Mouse (Mus musculus): ENCODE data around the gene Lrrc8d.

Lrrc8d gene

DNA sequence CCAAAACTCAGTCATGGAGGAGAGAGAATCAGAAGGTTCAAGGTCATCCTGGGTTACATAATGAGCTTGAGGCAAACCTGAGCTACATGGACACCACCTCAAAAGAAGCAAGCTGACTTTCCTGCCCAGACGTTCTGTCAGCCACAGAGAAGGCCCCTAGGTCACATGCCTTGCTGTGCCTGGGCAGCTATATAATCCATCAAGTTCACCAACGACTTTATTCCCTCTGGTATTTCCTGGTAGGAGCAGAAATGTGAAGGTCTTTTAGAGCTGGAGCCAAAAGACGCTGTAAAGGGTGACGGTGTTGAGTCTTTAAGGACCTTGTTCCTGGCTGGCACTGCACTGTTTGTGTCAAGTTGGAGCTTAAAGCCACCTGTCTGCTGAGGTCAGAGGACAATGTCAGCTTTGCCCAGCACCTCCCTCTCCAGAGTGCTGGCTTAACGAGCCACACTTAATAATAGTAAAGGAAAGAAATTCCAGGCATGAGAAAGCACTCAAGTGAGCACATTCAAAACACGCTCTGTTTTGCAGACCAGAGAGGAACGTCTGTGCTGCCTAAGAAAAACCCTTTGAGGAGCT, 129.3 kb downstream of the Lrrc8d start:
- no peak for TF ChIP-seq GATA4 (IDR thresholded peaks at IDR 0.05; ENCODE audit: insufficient replicate concordance, low read length)

DNA sequence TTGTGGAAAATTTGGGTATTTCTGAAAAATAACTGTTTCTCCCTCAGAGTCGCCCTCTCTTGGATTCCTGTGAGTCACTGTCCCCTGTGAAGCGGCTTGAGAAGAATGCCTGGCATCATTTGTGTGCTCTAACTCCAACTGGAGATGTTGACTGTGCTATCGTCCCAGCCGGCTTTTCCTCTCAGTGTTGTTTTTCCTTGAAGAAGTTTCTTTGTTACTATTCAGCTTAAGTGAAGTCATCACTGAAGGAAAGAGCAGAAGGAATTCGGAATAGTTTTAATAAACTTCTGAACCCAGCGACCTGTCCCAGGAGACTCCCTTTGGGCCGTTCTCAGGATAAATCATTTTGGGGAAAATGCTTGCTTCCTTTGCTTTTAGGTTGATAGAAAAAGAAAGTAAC, 132.4 kb downstream of the Lrrc8d start:
- no peak for TF ChIP-seq GATA4 (IDR thresholded peaks at IDR 0.05; ENCODE audit: insufficient replicate concordance, low read length)

DNA sequence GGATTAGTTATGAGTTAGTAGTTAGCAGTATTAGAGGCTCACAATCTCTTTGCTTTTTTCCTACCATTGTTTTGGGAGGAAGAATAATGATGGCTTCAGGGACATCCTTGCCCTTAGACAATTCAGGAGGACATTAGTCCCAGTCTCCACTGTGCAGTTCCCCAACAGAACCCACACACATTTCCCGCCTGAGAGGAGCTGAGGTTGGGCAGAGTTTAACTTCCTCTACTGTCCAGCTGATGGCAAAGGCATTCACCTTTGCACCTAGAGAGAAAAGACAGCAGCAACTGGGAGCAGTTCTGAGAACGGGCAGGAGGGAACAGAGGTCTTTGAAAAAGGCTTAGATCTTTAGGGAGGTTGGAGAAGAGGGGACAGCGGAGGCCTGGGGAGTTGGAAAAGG, 134.2 kb downstream of the Lrrc8d start:
- no peak for TF ChIP-seq GATA4 (IDR thresholded peaks at IDR 0.05; ENCODE audit: insufficient replicate concordance, low read length)

GRCm38 (mm10) chr5:105836006-105836405, 136.2 kb downstream of the Lrrc8d start:
- TF ChIP-seq GATA4 (IDR thresholded peaks at IDR 0.05; ENCODE audit: insufficient replicate concordance, low read length) = peak; percentile 81; the same call in 1 of the 2 replicates

DNA sequence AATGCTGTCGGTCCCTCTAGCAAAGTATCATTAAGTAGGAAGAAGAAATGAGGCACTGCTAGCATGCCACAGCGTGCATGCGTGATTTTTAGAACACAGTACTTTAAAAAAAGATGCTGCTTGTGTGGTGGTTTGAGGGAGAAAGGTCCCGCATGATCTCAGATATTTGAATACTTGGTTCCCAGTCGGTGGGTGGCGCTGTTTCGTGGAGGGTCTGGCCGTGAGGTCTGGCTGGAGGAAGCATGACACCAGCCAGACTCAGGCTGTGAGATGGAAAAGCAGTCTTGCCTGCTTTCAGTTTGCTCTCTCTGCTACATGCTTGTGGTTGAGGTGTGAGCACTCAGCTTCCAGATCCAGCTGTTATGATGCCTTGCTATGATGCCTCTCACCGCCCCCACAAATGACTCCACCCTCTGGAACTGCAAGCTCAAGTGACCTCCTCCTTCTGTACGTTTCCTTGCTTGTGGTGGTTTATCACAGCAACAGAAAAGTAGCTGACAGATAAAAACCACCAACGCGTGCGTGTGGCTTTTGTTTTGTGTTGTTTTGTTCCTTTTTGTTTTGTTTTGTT, 140.1 kb downstream of the Lrrc8d start:
- no peak for TF ChIP-seq GATA4 (IDR thresholded peaks at IDR 0.05; ENCODE audit: insufficient replicate concordance, low read length)

GRCm38 (mm10) chr5:105844044-105844753, 144.4 kb downstream of the Lrrc8d start:
- no peak for TF ChIP-seq GATA4 (IDR thresholded peaks at IDR 0.05; ENCODE audit: insufficient replicate concordance, low read length)

DNA sequence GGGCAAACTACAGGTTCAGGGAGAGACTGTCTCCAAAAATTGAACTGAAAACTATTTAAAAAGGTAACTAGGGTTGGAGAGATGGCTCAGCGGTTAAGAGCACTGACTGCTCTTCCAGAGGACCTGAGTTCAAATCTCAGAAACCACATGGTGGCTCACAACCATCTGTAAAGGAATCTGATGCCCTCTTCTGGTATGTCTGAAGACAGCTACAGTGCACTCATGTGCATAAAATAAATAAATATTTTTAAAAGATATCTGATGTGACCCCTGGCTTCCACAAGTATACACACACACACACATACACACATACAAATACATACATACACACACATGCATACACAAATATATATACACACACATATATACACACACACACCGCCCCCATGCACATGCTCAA, 145.3 kb downstream of the Lrrc8d start:
- no peak for TF ChIP-seq GATA4 (IDR thresholded peaks at IDR 0.05; ENCODE audit: insufficient replicate concordance, low read length)

DNA sequence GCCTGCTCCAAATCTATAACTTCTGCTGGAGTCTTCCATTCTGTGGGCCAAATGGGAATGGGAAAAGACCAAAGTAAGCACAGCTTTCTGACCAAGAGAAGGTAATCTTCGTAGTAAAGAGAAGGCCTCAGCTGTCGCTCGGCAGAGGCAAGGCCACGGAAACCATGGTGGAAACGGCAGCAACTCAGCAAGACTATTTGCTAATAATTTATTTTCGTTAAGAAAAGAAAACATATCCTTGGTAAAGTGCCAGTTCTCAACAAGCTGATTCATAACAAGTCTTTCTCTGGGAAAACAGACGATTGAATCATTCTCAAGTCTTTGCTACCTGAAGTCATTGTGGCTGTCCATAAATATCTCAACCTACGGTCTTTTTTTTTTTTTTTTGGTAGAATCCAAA, 148.0 kb downstream of the Lrrc8d start:
- no peak for TF ChIP-seq GATA4 (IDR thresholded peaks at IDR 0.05; ENCODE audit: insufficient replicate concordance, low read length)

DNA sequence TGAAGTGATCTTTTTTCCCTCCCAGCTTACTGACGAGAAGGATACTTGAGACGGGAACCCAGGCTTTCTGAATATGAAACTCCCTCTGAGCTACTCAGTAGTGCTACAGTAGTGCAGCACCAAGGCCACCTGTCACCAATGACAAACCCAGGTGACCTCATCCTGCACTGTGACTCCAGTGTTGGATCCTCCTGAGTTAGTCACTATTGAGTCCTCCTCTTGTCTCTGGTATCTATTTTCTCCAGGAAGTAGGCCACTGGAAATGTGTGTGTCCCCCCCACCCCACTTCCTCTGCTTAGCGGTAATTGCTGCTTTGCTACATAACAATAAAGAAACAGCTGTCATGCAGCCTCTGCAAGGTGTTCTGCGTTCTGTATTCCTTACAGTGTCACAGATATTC, 149.5 kb downstream of the Lrrc8d start:
- TF ChIP-seq GATA4 (IDR thresholded peaks at IDR 0.05; ENCODE audit: insufficient replicate concordance, low read length) = peak; percentile 19; the same call in 1 of the 2 replicates

DNA sequence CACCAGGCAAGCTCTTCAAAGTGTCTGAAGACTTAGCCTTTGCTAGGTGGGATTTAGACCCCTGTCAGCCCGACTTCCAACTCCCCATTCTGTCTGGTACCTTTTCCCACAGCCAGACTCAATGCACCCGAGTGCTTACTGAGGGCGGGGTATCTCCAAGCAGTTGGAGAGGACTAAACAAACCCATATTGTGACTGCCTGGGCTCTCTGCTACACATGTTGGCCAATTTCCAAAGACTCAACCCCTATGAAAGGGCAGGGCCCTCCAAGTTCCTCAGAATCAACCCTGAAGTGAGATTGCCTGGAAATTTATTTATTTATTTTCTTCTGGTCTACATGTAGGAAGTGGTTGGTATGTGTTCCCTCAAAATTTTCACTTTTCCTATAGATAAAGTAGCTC, 149.9 kb downstream of the Lrrc8d start:
- TF ChIP-seq GATA4 (IDR thresholded peaks at IDR 0.05; ENCODE audit: insufficient replicate concordance, low read length) = no peak

- no peak for TF ChIP-seq GATA4 (IDR thresholded peaks at IDR 0.05; ENCODE audit: insufficient replicate concordance, low read length)
Observed at GRCm38 (mm10) chr5:105853271-105853670, 153.5 kb downstream of the Lrrc8d start.

GRCm38 (mm10) chr5:105857486-105857885, 157.7 kb downstream of the Lrrc8d start:
- TF ChIP-seq GATA4 (IDR thresholded peaks at IDR 0.05; ENCODE audit: insufficient replicate concordance, low read length) = no peak

- 0 out of 2 replicates have a peak, but pooled peaks have one; percentile 68 for TF ChIP-seq GATA4 (IDR thresholded peaks at IDR 0.05; ENCODE audit: insufficient replicate concordance, low read length)
Observed at GRCm38 (mm10) chr5:105858754-105859694, 159.3 kb downstream of the Lrrc8d start.

DNA sequence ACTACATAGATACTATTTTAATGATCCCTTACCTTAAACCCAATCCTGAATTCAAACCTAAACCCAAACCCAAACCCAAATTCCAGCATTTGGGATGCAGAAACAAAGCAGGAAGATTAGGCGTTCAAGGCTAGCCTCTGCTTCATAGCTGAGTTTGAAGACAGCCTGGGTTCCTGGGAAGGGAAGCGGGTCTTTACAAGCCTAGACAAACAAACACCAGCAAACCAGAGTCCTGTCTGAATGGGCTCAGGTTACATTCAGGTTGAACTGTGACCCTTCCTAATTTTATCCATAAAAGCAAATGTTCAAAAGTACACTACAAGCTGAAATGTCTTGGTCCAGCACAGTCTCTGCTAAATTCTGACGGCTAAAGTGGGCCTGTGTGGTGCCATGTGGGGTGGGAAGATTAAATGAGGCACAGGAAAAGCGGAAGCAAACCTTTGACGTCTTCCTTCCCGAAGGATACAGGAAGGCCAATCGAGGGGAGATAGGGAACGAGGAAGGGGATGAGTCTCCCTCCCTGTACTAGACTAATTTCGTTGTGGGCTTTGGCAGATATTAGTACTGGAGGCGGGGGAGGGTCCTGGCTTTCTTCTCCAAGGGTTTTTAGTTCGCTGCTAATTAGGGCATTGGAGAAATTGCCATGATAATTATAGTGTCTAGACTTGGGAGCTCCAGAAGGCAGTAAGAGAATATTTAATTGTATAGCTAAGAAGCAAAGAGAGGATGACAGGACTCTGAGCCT, 160.1 kb downstream of the Lrrc8d start:
- 0 out of 2 replicates have a peak, but pooled peaks have one; percentile 29 for TF ChIP-seq GATA4 (IDR thresholded peaks at IDR 0.05; ENCODE audit: insufficient replicate concordance, low read length)

GRCm38 (mm10) chr5:105860461-105860835, 160.7 kb downstream of the Lrrc8d start:
- no peak for TF ChIP-seq GATA4 (IDR thresholded peaks at IDR 0.05; ENCODE audit: insufficient replicate concordance, low read length)

Measured in liver, adult (tissue).